8 mouse cellular contexts compared by ENCODE assay signal in the genomic region with DNA sequence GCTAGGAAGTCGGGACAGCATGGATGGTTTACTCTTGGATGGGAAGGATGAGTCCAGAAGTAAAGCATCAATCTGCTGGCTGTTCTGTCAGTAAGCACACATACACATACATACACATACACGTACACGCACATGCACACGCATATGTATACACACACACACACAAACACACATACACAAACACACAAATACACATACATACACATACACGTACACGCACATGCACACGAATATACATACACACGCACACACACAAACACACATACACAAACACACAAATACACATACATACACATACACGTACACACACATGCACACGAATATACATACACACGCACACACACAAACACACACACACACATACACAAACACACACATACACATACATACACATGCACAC.
DNase-seq lines count a peak whose midpoint lies in the region; ATAC-seq lines count a peak whose summit lies in the region.
"Not testable (repeated sequence)": the region's sequence is repeated elsewhere in the genome, so short reads cannot be mapped to it uniquely, and the experiment has no call there.

No protein-coding gene starts in this region.

- not testable (repeated sequence) for DNase-seq in forebrain, embryonic 14.5 days (ENCODE audit: low spot score); neural tube, embryonic 11.5 days (ENCODE audit: low spot score)

- H3K9me3 ChIP-seq in forebrain, embryonic 14.5 days (replicated peaks; ENCODE audit: control insufficient read depth, low read length); hindbrain, embryonic 13.5 days; kidney, embryonic 15.5 days (replicated peaks); liver, embryonic 16.5 days (replicated peaks; ENCODE audit: control insufficient read depth, low read length); midbrain, embryonic 12.5 days; neural tube, embryonic 11.5 days (ENCODE audit: control insufficient read depth, low read length); stomach, embryonic 16.5 days (replicated peaks; ENCODE audit: control insufficient read depth, low read length): not testable (repeated sequence)

- not testable (repeated sequence) for H3K4me3 ChIP-seq in forebrain, embryonic 14.5 days (ENCODE audit: low read depth, low read length); hindbrain, embryonic 13.5 days; kidney, embryonic 15.5 days (replicated peaks); liver, embryonic 16.5 days (ENCODE audit: low read depth, low read length); midbrain, embryonic 12.5 days; neural tube, embryonic 11.5 days (ENCODE audit: low read depth, low read length); stomach, embryonic 16.5 days (replicated peaks; ENCODE audit: low read length)

- not testable (repeated sequence) for H3K4me2 ChIP-seq in forebrain, embryonic 14.5 days (ENCODE audit: low read length); hindbrain, embryonic 13.5 days; kidney, embryonic 15.5 days; liver, embryonic 16.5 days (ENCODE audit: low read depth, low read length); midbrain, embryonic 12.5 days (replicated peaks); neural tube, embryonic 11.5 days (ENCODE audit: low read depth); stomach, embryonic 16.5 days (ENCODE audit: low read depth, low read length)

- H3K27ac ChIP-seq in forebrain, embryonic 14.5 days (ENCODE audit: low read depth, low read length); hindbrain, embryonic 13.5 days; kidney, embryonic 15.5 days; liver, embryonic 16.5 days (ENCODE audit: low read length); midbrain, embryonic 12.5 days (replicated peaks); neural tube, embryonic 11.5 days (ENCODE audit: low read depth, low read length); stomach, embryonic 16.5 days (ENCODE audit: low read length): not testable (repeated sequence)

- WGBS in forebrain, embryonic 14.5 days = 89% methylated on average over 11 of the region's 11 CpGs
- WGBS in hindbrain, embryonic 13.5 days = 89% methylated on average over 11 of the region's 11 CpGs
- WGBS in kidney, embryonic 15.5 days = 88% methylated on average over 11 of the region's 11 CpGs
- 80% methylated on average over 11 of the region's 11 CpGs for WGBS in liver, embryonic 16.5 days (ENCODE audit: insufficient replicate concordance)
- 83% methylated on average over 11 of the region's 11 CpGs for WGBS in midbrain, embryonic 12.5 days
- WGBS in neural tube, embryonic 11.5 days = 89% methylated on average over 11 of the region's 11 CpGs
- 87% methylated on average over 11 of the region's 11 CpGs for WGBS in stomach, embryonic 16.5 days

- H3K36me3 ChIP-seq in forebrain, embryonic 14.5 days (ENCODE audit: control insufficient read depth, insufficient read depth, low read length); hindbrain, embryonic 13.5 days; kidney, embryonic 15.5 days; liver, embryonic 16.5 days (ENCODE audit: control insufficient read depth, insufficient read depth); midbrain, embryonic 12.5 days; neural tube, embryonic 11.5 days (ENCODE audit: control insufficient read depth, insufficient read depth, low read length); stomach, embryonic 16.5 days (ENCODE audit: control insufficient read depth, insufficient read depth, low read length): not testable (repeated sequence)

- not testable (repeated sequence) for H3K9ac ChIP-seq in forebrain, embryonic 14.5 days (ENCODE audit: low read length); hindbrain, embryonic 13.5 days; kidney, embryonic 15.5 days; liver, embryonic 16.5 days (ENCODE audit: low read depth, low read length); midbrain, embryonic 12.5 days (replicated peaks); neural tube, embryonic 11.5 days (ENCODE audit: low read length); stomach, embryonic 16.5 days (ENCODE audit: low read length)

- ATAC-seq in cerebellum, adult (ENCODE audit: insufficient number of reproducible peaks, low FRiP score, low TSS enrichment) = peak; percentile 31
- peak; percentile 40 for ATAC-seq in forebrain, embryonic 14.5 days
- peak; percentile 32; the same call in 1 of the 2 replicates for ATAC-seq in hindbrain, embryonic 13.5 days (ENCODE audit: low FRiP score)
- ATAC-seq in kidney, embryonic 15.5 days (replicated peaks; ENCODE audit: low FRiP score) = peak; percentile 52
- ATAC-seq in liver, embryonic 16.5 days (ENCODE audit: low read depth) = peak; percentile 47; the same call in 1 of the 2 replicates
- peak; percentile 60; the same call in 1 of the 2 replicates for ATAC-seq in midbrain, embryonic 12.5 days (ENCODE audit: low FRiP score, low read depth)
- ATAC-seq in neural tube, embryonic 11.5 days (ENCODE audit: insufficient read depth, low FRiP score, low TSS enrichment) = peak; percentile 61; the same call in 1 of the 2 replicates
- peak; percentile 21; the same call in 1 of the 2 replicates for ATAC-seq in stomach, embryonic 16.5 days (ENCODE audit: insufficient read depth, low FRiP score)

- not testable (repeated sequence) for H3K4me1 ChIP-seq in forebrain, embryonic 14.5 days (ENCODE audit: control insufficient read depth, insufficient read depth, low read length); hindbrain, embryonic 13.5 days (replicated peaks); kidney, embryonic 15.5 days; liver, embryonic 16.5 days (ENCODE audit: control insufficient read depth, low read depth, low read length); midbrain, embryonic 12.5 days; neural tube, embryonic 11.5 days (ENCODE audit: control insufficient read depth, insufficient read depth, low read length); stomach, embryonic 16.5 days (ENCODE audit: control insufficient read depth, insufficient read depth, low read length)

- H3K27me3 ChIP-seq in forebrain, embryonic 14.5 days (replicated peaks; ENCODE audit: control insufficient read depth, insufficient read depth, low read length); hindbrain, embryonic 13.5 days; kidney, embryonic 15.5 days; liver, embryonic 16.5 days (ENCODE audit: control insufficient read depth, insufficient read depth, low read depth, low read length); midbrain, embryonic 12.5 days; neural tube, embryonic 11.5 days (ENCODE audit: control insufficient read depth, insufficient read depth, low read length); stomach, embryonic 16.5 days (ENCODE audit: control insufficient read depth, insufficient read depth, low read length): not testable (repeated sequence)
